Mouse (Mus musculus) kidney, embryonic 14.5 days (tissue): ENCODE data around the gene Ms4a10. TPM values are rescaled to one million over a fixed set of nuclear protein-coding genes. Genes with fewer than 3 reads are reported as not detected.
A peak's percentile ranks its signal among the peaks of the same experiment; 100 is the strongest.

Experiments used
- ATAC-seq: fragments of 200-750 bp; cut with Nextera tagmentation; 2 replicates; pipeline ENCODE4 v1.8.0; 2017; ENCODE audit warnings: moderate number of reproducible peaks, mild to moderate bottlenecking, moderate TSS enrichment, moderate library complexity; ENCODE audit not compliant: low FRiP score, low TSS enrichment
- H3K27ac ChIP-seq: fragments of 300-500 bp; sonication (generic); 2 replicates; pipeline ENCODE4 v1.5.1; 2014; ENCODE audit warnings: low read depth, mild to moderate bottlenecking, low read length, moderate library complexity, mixed read lengths
- H3K27me3 ChIP-seq: fragments of 300-500 bp; sonication (generic); 2 replicates; pipeline ENCODE4 v1.6.1; 2014; ENCODE audit warnings: mild to moderate bottlenecking, low read length; ENCODE audit not compliant: control insufficient read depth, insufficient read depth
- H3K36me3 ChIP-seq: fragments of 300-500 bp; sonication (generic); 2 replicates; pipeline ENCODE4 v1.6.1; 2014; ENCODE audit warnings: low read length, mixed read lengths; ENCODE audit not compliant: control insufficient read depth, insufficient read depth
- H3K4me1 ChIP-seq: fragments of 300-500 bp; sonication (generic); 2 replicates; pipeline ENCODE4 v1.6.1; 2014; ENCODE audit warnings: low read length, mixed read lengths; ENCODE audit not compliant: control insufficient read depth, insufficient read depth
- H3K4me2 ChIP-seq: fragments of 300-500 bp; sonication (generic); replicated peaks from 2 replicates; pipeline ENCODE4 v1.6.1; 2014; ENCODE audit warnings: low read depth, mild to moderate bottlenecking, low read length
- H3K4me3 ChIP-seq: fragments of 300-500 bp; sonication (generic); 2 replicates; pipeline ENCODE4 v1.5.1; 2014; ENCODE audit warnings: mild to moderate bottlenecking, low read length
- H3K9ac ChIP-seq: fragments of 300-500 bp; sonication (generic); 2 replicates; pipeline ENCODE4 v1.6.1; 2014; ENCODE audit warnings: low read depth, mild to moderate bottlenecking, low read length, moderate library complexity
- H3K9me3 ChIP-seq: fragments of 300-500 bp; sonication (generic); 2 replicates; pipeline ENCODE4 v1.6.1; 2016; ENCODE audit warnings: low read length; ENCODE audit not compliant: control insufficient read depth
- WGBS: fragments of 180-500 bp; shearing (Covaris S2); extraction: QIAGEN DNeasy Blood & Tissue Kit; methylation state at CpG from one replicate; pipeline ENCODE4 v1.1.7; 2014; 5-methylcytosine and 5-hydroxymethylcytosine counted together
- polyA plus RNA-seq: library from polyadenylated mRNA; unstranded; fragments of >200 nt; fragmentation: Nextera tagmentation; extraction: Ambion mirVana; gene quantifications from 2 replicates; pipeline ENCODE4 v1.2.1, GENCODE M21; 2014

Gene Ms4a10
- polyA plus RNA-seq, 1 experiment from 2014 or later = not detected

GRCm38 (mm10) chr19:10949112-10949511 lies 25.4 kb downstream of the Ms4a10 start, which contains the start of gene Ccdc86:
Ccdc86 (minus strand) TSS chr19:10949266.
- Histone ChIP-seq H3K4me3 (peak within 1 kb of the TSS; percentile 86), H3K27me3 (no peaks in the 10 kb centered on the region), H3K4me2 (peak within 1 kb of the TSS; percentile 99), H3K4me1 (peaks cover 25% of the 10 kb centered on the region), H3K27ac (0 out of 2 replicates have a peak within 1 kb of the TSS, but pooled peaks have one; percentile 12), H3K36me3 (peaks cover 14% of the 10 kb centered on the region), H3K9me3 (no peaks in the 10 kb centered on the region), H3K9ac (peak within 1 kb of the TSS; percentile 88)
- ATAC-seq = peak; percentile 97
- WGBS = under 1% methylated on average over 30 of the region's 30 CpGs

- no peak for ATAC-seq
- Histone ChIP-seq H3K9ac (peak overlapping the region; percentile 88), H3K9me3 (no peaks in the 10 kb centered on the region), H3K27ac (no peak overlapping the region), H3K4me1 (peaks cover 25% of the 10 kb centered on the region), H3K4me3 (peak overlapping the region; percentile 86), H3K4me2 (peak overlapping the region; percentile 99), H3K27me3 (no peaks in the 10 kb centered on the region), H3K36me3 (peaks cover 21% of the 10 kb centered on the region)
- under 1% methylated on average over 20 of the region's 20 CpGs for WGBS
Measured at GRCm38 (mm10) chr19:10948416-10948815, 26.1 kb downstream of the Ms4a10 start.

- WGBS = 84% methylated on average over 5 of the region's 5 CpGs
- Histone ChIP-seq H3K4me3 (peak overlapping the region; percentile 86), H3K27me3 (no peaks in the 10 kb centered on the region), H3K4me1 (peaks cover 23% of the 10 kb centered on the region), H3K36me3 (peaks cover 33% of the 10 kb centered on the region), H3K9me3 (no peaks in the 10 kb centered on the region), H3K4me2 (peak overlapping the region; percentile 99), H3K27ac (no peak overlapping the region), H3K9ac (peak overlapping the region; percentile 88)
- no peak for ATAC-seq
Measured at GRCm38 (mm10) chr19:10947219-10947618, 27.3 kb downstream of the Ms4a10 start.

GRCm38 (mm10) chr19:10946506-10946905 lies 28.0 kb downstream of the Ms4a10 start:
- 88% methylated on average over 3 of the region's 3 CpGs for WGBS

GRCm38 (mm10) chr19:10943955-10944354 lies 30.5 kb downstream of the Ms4a10 start:
- Histone ChIP-seq H3K4me2 (no peak overlapping the region), H3K4me1 (peaks cover 20% of the 10 kb centered on the region), H3K9ac (no peak overlapping the region), H3K4me3 (no peak overlapping the region), H3K27ac (no peak overlapping the region), H3K9me3 (no peaks in the 10 kb centered on the region), H3K36me3 (peaks cover 39% of the 10 kb centered on the region), H3K27me3 (no peaks in the 10 kb centered on the region)
- WGBS = 85% methylated on average over 3 of the region's 3 CpGs
- no peak for ATAC-seq

More at GRCm38 (mm10) chr19:10946506-10946905, 28.0 kb downstream of the Ms4a10 start:
- ATAC-seq = no peak
- H3K4me1 ChIP-seq = peaks cover 18% of the 10 kb centered on the region
- no peaks in the 10 kb centered on the region for H3K9me3 ChIP-seq
- peak overlapping the region; percentile 86; the same call in 1 of the 2 replicates for H3K4me3 ChIP-seq
- H3K27ac ChIP-seq = no peak overlapping the region
- H3K36me3 ChIP-seq = peaks cover 39% of the 10 kb centered on the region
- no peaks in the 10 kb centered on the region for H3K27me3 ChIP-seq
- no peak overlapping the region for H3K9ac ChIP-seq
- peak overlapping the region; percentile 99; the same call in 1 of the 2 replicates for H3K4me2 ChIP-seq

GRCm38 (mm10) chr19:10940801-10941457 lies 33.5 kb downstream of the Ms4a10 start:
- peak overlapping the region; percentile 32 for H3K4me3 ChIP-seq
- 2% methylated on average over 40 of the region's 40 CpGs for WGBS
- H3K36me3 ChIP-seq = peaks cover 39% of the 10 kb centered on the region
- peak; percentile 74 for ATAC-seq
- 0 out of 2 replicates have a peak, but pooled peaks cover 3% of the 10 kb centered on the region for H3K4me1 ChIP-seq
- no peak overlapping the region for H3K27ac ChIP-seq
- H3K9me3 ChIP-seq = no peaks in the 10 kb centered on the region
- H3K4me2 ChIP-seq = peak overlapping the region; percentile 65
- no peaks in the 10 kb centered on the region for H3K27me3 ChIP-seq
- H3K9ac ChIP-seq = peak overlapping the region; percentile 54

- no peaks in the 10 kb centered on the region for H3K9me3 ChIP-seq
- H3K27me3 ChIP-seq = no peaks in the 10 kb centered on the region
- H3K4me1 ChIP-seq = 0 out of 2 replicates have a peak, but pooled peaks cover 3% of the 10 kb centered on the region
- ATAC-seq = peak; percentile 91
- WGBS = 17% methylated on average over 37 of the region's 37 CpGs
- H3K36me3 ChIP-seq = peaks cover 36% of the 10 kb centered on the region
- H3K27ac ChIP-seq = no peak overlapping the region
- peak overlapping the region; percentile 32 for H3K4me3 ChIP-seq
- H3K9ac ChIP-seq = peak overlapping the region; percentile 54
- H3K4me2 ChIP-seq = peak overlapping the region; percentile 65
Measured at GRCm38 (mm10) chr19:10940097-10940800, 34.2 kb downstream of the Ms4a10 start.

- WGBS = 63% methylated on average over 3 of the region's 3 CpGs
- Histone ChIP-seq H3K4me2 (no peak overlapping the region), H3K4me1 (0 out of 2 replicates have a peak, but pooled peaks cover 3% of the 10 kb centered on the region), H3K27me3 (no peaks in the 10 kb centered on the region), H3K9me3 (no peaks in the 10 kb centered on the region), H3K9ac (no peak overlapping the region), H3K36me3 (peaks cover 22% of the 10 kb centered on the region), H3K27ac (no peak overlapping the region), H3K4me3 (no peak overlapping the region)
- ATAC-seq = no peak
Measured at GRCm38 (mm10) chr19:10938771-10939170, 35.7 kb downstream of the Ms4a10 start.
